Mouse (Mus musculus): ENCODE measurements around the gene Nmt1.

Nmt1 gene

GRCm38 (mm10) chr11:103005254-103005981, 22.6 kb upstream of the Nmt1 start:
- DNase-seq (ENCODE audit: extremely low read depth, insufficient read length, low spot score): no peak

- no peak for DNase-seq (ENCODE audit: extremely low read depth, insufficient read length, low spot score)
Measured at GRCm38 (mm10) chr11:103006286-103007000, 21.5 kb upstream of the Nmt1 start.

- no peak for DNase-seq (ENCODE audit: extremely low read depth, insufficient read length, low spot score)
Measured at GRCm38 (mm10) chr11:103007001-103007340, 21.0 kb upstream of the Nmt1 start.

GRCm38 (mm10) chr11:103008558-103008957, 19.4 kb upstream of the Nmt1 start:
- no peak for DNase-seq (ENCODE audit: extremely low read depth, insufficient read length, low spot score)

DNA sequence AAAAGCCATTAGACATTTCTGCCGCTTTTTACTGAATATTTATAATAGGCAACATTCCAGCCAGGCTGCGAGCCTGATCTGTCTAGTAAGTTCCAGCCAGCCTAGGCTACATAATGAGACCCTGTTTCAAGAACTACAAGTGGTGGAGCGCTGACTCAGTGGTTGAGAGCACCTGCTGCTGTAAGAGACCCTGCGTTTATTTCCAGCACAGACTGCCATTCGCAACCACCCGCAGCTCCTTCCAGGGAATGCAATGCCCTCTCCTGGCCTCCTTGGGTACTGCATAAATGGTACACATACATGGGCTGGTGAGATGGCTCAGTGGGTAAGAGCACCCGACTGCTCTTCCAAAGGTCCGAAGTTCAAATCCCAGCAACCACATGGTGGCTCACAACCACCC, 18.8 kb upstream of the Nmt1 start:
- no peak for DNase-seq (ENCODE audit: extremely low read depth, insufficient read length, low spot score)

- DNase-seq (ENCODE audit: extremely low read depth, insufficient read length, low spot score): no peak
Measured at GRCm38 (mm10) chr11:103010454-103011205, 17.4 kb upstream of the Nmt1 start.

DNA sequence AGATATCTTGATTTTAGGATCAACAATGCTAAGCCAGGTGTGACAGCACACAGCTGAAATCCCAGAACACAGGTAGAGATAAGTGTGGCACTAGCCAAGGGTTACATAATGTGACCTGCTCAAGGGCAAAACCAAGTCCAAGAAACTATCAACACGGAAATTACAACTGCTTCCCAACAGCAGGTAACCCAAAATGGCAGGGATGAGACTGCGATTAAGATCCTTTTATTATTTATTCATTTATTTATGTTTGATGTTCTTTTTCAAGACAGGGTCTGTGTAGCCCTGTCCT, 16.8 kb upstream of the Nmt1 start:
- no peak for DNase-seq (ENCODE audit: extremely low read depth, insufficient read length, low spot score)

DNA sequence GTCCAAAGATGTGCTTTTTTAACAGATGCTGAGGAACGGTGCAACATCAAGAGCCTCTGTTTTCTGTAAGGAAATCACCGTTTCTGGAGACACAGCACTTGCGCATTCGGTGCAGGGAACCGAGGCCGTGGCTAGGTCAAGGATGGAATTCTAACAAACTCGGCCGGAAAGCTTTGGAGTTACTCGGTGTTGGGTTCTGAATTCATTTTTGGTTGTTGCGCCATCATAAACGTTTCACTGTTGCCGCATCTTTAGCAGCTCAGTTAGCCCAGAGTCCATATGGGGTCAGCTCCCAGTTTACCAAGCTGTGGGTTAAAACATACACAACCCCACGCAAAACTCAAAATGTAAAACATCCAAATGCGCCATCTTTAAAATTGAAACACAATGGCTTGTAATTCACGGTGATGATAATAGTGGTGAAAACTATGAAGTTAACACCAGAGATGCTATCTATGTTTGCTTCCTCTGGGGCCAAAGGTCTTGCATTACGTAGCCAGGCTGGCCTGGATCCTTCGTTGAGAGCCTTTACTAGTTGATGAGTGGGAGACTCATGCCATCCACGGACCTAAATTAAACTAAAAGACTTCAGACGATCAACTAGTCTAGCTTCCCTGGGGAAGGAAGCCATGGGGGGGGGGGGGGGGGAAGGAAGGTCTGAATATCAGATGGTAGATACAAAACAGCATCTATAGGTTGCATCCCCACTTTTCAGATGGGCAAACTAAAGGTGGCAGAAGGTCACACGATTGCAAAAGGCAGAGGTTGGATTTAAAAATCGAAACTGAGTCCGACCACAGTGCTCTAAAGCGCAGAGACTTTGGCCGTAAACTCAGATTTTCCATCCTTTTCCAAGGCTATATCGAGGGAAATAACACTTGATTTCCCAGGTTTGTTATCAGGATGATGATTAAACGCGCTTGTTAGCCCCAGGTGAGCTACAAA, 11.8 kb upstream of the Nmt1 start:
- DNase-seq (ENCODE audit: extremely low read depth, insufficient read length, low spot score): no peak

DNA sequence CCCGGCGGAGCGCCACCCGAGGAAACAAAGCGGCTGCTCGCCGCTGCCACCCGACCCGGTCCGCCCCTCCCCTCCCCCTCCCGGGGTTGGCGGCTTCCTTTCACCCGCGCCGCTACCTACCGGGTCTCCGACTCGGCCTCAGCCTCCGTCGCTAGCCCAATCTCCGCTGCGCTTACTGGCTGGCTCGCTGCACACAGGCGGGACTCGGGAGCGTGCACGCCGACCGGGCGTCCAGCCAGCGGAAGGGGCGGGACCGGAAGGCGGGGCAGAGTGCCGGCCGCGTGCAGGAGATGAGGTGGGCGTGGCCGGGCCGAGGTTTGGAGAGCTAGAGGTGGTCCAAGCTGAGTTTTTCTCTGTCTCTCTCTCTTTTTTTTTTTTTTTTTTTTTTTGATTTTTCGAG, 11.1 kb upstream of the Nmt1 start:
- DNase-seq (ENCODE audit: extremely low read depth, insufficient read length, low spot score): peak; percentile 96

DNA sequence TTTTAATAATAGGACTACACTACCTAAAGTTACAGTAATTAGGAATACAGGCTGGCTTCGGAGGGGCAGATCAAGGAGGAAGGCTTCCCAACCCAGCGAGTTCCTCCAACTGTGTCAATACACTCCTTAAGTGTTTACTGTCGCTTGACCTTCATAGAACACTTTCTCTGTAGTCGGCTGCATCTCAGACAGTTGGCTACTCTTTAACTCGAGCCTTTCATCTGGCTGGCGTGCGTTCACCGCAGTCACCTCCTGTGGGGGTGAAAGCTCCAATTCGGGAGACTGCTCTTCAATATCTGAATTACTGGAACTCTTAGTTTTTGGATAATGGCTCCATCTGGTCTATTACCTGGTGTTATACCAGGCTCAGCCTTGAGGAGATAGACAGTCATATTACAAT, 10.3 kb upstream of the Nmt1 start:
- DNase-seq (ENCODE audit: extremely low read depth, insufficient read length, low spot score): no peak

GRCm38 (mm10) chr11:103018860-103019259, 9.1 kb upstream of the Nmt1 start:
- DNase-seq (ENCODE audit: extremely low read depth, insufficient read length, low spot score): no peak

GRCm38 (mm10) chr11:103019325-103019724, 8.7 kb upstream of the Nmt1 start:
- DNase-seq (ENCODE audit: extremely low read depth, insufficient read length, low spot score): no peak

GRCm38 (mm10) chr11:103020713-103021335, 7.2 kb upstream of the Nmt1 start:
- DNase-seq (ENCODE audit: extremely low read depth, insufficient read length, low spot score): no peak

DNA sequence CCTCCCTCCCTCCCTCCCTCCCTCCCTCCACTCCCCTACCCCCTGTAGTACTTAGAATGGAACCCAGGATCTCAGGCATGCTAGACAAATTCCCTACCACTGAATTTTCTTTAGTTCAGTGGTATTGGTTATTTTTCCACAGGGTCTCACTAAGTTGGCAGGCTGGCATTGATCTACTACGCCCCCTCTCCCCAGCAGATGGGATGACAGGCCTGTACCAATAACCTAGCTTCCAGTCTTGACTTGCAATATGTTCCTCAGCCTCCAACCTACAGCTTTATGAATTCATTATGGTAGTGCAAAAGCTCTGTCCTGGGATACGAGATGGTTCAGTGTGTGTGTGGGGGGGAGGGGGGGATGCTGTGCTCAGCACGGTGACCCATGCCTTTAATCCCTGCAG, 4.0 kb upstream of the Nmt1 start:
- DNase-seq (ENCODE audit: extremely low read depth, insufficient read length, low spot score): no peak

DNA sequence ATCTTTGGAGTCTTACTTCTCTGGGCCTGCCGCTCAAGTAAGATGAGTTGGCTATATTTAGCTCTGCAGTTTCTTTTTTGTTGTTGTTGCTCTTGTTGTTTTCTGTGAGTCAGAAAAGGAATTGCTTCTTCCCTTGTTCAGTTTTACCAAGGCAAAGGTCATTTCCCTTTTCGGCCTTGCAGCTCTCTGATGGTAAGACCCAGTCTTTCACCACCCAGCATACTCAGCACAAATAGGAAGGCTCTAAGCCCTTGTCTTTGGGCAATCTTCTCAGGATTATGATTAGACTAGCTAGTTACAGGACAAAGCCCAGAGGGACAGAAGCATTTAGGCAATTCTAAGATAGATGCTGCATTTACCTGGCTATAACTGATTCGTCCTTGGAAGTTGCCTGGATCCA, 1.1 kb upstream of the Nmt1 start:
- DNase-seq (ENCODE audit: extremely low read depth, insufficient read length, low spot score): no peak

- no peak for DNase-seq (ENCODE audit: extremely low read depth, insufficient read length, low spot score)
Measured at GRCm38 (mm10) chr11:103027570-103028175, 317 bp upstream of the Nmt1 start.

GRCm38 (mm10) chr11:103033030-103033429, 5.0 kb downstream of the Nmt1 start:
- no peak for DNase-seq (ENCODE audit: extremely low read depth, insufficient read length, low spot score)

GRCm38 (mm10) chr11:103035007-103035406, 7.0 kb downstream of the Nmt1 start:
- no peak for DNase-seq (ENCODE audit: extremely low read depth, insufficient read length, low spot score)

- DNase-seq (ENCODE audit: extremely low read depth, insufficient read length, low spot score): no peak
Measured at GRCm38 (mm10) chr11:103036881-103037465, 9.0 kb downstream of the Nmt1 start.

DNA sequence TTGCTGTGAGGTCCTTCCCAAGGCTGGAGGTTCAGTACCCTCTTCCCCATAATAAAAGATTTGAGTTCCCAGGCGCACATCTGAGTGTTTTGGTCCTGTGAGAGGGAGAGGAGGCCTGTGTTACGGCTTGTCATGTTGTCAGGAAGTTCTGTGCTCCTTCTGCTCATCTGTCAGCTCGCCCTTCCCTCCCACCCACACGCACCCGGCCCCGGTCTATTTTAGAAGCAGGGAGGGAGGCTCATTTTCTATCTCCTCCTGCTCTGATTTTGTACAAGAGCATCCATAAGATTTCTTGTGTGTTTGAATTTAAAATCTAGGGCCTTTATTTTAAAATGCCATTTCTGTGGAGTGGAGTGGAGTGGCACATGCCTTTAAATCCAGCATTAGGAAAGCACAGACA, 10.0 kb downstream of the Nmt1 start:
- DNase-seq (ENCODE audit: extremely low read depth, insufficient read length, low spot score): no peak
